Mouse (Mus musculus) layer of hippocampus, adult 9-11 months (tissue): ENCODE results near the gene Taf8.

Experiments
- DNase-seq: peaks from one replicate; pipeline ENCODE4 v3.0.0; 2022

Gene Taf8

DNA sequence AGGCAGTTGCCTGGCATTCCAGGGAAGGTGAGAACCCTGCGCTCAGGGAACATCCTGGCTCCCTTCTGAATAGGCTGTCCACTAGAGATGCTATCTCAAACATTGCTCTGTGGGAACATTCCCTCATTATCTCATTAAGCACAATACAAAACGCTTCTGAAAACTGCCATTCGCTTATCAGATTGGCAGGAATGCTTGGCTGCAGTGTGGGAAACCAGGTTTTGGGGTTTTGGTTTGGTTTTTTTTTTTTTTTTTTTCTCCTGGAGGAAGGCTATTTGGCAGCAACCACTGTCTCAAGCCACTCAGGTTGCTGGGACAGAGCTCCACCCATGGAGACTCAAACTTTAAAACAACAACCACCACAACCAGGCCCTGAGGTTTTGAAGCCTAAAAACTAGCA lies 22.2 kb downstream of the Taf8 start:
- DNase-seq = no peak

DNA sequence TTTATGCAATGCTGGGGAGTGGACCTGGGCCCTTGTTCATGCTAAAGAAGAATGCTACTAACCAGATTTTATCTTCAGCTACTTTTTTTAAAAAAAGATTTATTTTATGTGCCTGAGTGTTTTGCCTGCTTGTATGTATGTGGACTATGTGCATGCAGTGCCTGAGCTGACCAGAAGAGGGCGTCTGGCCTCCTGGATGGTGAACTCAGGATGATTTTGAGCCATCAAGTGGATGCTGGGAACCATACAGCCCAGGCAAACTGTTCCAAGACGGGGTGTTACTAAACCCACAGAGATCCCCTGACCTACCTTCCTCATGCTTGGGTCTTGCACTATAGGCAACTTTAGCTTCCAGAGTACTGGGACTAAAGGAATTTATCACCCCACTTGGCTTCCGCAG lies 26.4 kb downstream of the Taf8 start:
- no peak for DNase-seq

DNA sequence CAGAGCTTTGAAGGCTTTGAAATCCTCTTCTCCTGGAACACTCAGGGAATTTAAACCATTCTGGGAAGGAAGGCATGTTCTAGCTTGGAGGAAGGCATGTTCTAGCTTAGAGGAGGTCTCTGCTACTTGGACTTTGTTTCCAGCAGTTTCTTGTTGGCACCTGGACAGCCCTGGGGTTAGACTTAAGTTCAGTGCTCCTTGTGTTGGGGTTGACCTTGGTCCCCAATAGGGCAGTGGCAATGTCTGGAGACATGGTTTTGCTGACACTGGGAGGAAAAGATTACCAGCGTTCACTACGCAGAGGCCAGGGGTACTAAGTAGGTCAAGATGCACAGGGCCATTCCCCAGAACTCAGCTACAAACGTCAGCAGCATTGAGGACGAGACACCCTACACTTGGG lies 26.9 kb downstream of the Taf8 start:
- no peak for DNase-seq

DNA sequence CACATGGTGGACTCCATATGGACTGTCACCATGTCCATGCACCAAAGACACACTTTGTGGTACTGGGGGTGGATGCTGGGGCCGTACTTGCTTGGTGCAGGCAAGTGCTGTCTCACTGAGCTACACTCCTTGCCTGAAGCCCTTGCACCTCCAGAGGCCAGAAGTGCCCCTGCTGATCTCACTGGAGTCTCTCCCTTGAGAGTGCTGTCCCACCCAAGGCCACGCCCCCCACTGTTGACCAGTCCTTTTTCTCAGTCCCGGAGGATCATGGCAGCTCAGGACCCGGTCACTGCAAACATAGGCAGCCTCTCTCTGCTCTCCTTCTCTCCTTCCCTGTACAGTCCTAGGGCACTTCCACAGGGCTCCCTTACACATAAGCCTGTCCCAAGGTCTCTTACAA lies 27.8 kb downstream of the Taf8 start:
- no peak for DNase-seq

DNA sequence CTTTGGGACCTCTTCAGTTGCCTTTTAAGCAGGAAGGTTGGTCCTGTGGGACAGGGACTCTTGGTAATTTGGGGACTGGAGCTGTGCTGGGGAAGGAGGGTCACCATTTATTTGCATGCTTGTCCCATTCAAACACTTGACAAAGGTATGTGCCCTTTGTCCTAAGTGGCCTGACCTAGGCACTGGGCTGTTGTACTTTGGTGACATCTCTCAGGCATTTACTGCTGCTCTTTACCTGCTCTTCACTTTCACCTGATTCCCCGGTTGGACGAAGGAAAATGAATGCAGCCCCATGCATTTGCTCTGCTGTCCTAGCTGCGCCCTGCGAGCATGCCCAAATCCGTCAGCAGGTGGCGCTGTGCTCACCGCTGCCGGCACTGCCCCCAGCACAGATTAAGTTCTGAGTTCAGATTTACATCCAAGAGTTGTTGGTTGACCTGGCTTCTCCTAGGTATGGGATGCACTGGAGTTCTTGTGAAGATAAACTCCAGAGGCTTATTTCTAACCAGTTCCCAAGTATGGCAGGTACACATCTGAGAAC lies 28.6 kb downstream of the Taf8 start:
- DNase-seq = no peak

DNA sequence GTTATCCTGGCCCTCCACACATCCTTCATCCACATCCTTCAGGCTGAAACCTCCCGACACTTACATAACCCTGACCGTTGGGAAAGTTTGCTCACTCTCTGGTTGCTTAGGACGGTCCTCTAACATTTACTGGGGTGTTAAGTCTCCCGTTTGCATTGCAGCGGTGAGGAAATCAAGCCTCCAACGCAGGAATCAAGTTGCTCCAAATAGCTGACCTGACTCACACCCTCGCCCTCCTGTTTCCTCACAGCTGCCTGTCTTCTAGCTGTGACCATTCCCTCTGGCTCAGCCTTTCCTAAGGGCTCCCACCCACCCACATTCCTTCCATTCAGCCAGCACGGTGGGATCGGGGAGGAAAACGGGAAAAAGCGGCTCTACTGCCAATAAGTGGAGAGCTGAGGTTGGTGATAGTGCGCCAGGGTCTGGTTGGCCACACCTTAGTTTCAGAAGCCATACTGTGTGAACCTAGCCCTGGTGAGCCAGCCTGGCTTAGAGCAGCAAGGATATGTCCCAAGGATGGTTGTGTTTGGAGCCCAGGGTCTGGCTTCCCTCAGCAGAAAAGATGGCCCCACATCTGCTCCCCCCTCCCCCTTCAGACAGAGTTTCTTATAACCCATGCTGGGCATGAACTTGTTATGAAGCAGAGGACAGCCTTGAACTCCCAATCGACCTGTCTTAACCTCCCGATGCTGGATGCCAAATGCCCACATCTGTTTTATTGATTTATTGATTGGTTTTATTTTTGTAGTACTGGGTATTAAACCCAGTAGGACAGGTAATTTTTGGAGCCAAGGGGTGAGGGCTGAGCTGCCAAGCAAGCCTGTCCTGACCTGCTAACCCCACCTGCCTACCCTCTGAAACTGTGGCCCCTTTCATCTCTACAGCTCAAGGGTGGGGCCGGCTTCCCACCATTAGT lies 29.4 kb downstream of the Taf8 start:
- no peak for DNase-seq

DNA sequence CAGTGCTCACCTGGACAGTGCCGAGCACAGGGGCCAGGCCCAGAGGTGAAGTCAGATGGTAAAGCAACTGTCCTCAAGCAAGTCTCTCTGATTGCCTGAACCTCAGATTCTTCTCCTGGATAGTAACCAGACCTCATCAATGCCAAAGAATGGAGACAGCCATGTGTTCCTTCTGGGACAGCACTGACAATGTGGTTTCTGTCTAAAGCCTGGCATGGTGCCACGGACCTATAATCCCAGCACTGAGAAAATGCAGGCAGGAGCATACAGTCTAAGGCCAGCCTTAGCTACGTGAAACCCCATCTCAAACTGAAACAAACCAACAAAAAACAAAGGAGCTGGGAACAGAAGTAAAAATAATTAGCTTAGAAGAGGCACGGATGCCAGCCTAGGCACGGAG lies 31.4 kb downstream of the Taf8 start:
- peak; percentile 33 for DNase-seq

DNA sequence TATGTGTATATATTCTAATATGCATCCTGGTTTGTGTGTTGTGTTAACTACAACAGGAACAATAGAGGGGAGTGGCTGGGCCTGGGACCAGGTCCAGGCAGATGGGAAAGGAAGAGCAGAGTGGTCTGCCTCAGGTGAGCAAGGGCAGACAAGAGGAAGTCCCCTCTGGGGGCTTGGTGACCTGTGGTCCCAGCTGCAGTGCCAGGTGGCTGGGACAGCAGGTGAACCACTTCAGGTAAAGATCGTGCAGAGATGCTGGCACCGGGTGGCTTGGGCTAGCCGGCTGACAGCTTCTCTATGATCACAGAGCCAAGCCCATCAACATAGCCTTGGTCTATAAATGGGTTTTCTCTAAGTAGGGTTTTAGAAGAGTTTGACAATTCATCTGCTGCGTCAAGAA lies 32.0 kb downstream of the Taf8 start:
- no peak for DNase-seq

DNA sequence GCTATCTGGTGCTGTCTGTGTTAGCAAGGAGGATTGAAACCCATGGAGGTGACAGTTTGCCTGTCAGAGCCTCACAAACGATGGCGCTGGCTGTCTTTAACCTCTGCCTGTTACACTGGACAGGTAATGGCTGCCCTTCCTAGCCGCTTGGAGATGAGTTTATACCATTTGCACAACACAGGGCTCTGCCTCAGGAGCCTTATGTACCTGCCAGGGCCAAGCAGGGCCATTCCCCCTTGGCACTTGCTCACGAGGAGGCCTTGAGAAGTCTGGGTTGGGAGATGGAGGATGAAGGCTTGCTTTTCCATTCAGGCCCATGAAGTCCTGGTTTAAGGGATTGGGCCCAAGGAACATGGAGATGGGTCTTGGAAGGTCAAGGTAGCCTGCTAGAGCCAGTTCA lies 32.5 kb downstream of the Taf8 start:
- DNase-seq = no peak

DNA sequence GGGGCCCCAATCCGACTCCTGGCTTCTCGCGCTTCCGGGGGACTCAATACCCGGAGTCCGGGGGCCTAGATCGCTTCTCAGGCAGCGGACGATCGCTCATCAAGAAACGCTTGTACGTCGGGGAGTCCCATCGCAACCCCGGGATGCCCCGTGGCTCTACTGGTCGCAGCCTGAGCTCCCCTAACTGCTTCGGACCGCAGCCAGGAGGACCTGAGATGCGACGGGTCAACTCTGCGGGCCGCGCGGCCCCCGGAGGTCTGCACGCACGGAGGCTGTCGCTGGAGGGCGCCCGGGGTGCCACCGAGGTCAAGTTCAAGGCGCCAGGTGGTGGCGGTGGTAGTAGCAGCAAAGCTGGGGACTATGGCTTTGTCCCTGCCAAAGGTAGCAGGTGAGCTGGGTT lies 33.6 kb downstream of the Taf8 start:
- DNase-seq = no peak

DNA sequence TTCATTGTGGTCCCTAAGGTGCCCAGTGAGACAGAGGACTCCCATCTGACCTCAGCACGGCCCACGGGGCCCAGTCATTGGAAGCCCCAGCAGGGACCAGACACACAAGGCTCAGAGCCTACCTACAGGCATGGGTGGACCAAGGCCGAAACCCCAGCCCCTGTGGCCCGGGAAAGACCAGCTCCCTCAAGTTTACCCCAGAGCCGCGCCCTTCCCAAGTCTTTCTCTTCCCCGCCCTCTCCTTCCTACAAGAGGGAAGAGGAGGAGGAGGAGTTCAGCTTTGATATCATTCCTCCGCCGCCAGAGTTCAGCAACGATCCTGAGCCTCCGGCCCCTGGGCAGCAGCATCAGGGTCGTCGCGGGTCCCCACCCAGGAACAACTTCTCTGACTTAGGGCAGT lies 34.0 kb downstream of the Taf8 start:
- DNase-seq = no peak

DNA sequence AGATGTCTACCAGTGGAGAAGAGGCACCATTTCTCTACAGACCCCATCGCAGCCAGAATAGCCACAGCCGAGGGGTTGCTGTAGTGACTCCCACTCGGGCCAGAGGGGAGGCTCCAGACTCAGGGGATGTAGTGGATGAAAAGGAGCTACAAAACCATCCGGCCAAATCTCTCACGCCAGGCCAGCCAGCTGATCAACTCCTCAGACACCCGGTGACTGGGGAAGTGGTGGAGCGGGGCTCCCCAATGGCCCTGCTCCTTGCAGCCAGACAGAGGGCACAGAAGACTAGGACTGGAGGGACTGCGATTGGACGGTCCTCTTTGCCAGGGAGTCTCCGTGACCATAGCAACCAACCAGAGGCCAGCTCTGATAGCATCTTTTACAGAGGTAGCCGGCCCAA lies 34.4 kb downstream of the Taf8 start:
- no peak for DNase-seq

DNA sequence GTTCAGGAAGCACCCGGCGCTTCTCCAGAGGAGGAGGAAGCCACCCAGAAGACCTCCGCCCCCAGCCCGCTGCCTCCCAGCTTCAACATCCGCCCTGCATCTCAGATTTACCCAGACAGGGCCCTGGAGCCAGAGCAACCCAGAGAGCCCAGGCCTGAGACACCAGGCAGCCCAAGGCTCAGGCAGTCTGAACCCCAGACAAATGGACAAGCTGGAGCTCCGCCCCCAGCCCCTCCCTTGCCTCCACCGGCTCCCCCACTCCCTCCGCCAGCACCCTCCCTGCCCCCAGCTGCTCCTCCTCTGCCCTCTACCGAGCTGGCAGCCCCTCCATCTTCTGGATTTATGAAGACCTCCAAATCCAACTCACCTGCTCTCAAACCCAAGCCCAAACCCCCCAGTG lies 35.8 kb downstream of the Taf8 start:
- no peak for DNase-seq

DNA sequence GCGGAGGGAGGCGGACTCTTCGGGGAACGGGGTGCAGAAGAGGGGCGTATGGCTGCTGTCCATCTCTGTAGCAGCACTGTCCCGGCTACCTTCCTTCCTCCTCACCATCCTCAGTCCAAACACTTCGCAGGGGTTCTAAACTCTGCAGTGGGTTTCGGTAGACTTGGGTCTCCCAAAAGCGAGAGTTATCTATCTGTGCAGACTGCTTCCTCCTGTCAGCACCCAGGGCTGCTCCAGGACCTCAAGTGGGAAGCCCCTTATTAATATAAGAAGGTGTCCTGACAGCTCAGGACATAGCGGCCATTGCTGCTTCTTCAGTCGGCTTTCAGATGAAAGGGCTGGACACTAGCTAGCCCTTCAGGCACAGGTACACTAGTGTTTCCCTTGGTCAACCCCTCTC lies 37.1 kb downstream of the Taf8 start:
- no peak for DNase-seq

DNA sequence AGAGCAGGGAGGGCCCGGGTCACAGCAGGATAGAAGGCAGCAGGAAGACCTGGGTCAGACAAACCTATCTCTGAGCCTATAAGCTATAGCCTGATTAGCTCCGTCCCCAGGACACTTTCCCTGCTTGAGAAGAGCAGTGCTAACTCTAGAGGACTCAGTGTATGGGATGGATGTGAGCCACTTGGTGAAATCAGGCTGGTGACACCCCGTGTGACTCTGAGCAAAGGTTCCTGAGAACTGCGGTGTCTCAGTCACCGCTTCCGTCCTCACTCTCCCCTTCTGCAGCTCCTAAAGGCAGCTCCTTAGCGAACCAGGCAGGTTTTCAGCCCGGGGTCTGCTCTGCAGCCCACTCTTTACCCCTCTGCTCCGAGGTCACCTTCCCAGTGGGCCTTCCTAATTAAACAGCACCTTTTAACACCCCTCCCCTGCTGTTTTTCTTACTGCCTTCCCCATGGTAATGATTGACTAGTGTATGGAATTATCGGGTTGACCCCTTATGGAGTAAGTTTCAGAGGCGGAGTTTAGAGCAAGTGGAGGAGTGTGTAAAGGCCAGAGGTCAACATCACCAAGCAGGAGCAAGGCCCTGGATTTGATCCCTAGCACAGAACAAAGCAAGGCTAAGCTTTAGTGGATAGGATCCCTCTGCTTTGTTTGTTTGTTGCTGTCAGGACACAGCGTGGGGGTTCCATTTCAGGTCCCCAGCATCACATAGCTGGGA lies 37.7 kb downstream of the Taf8 start:
- no peak for DNase-seq

DNA sequence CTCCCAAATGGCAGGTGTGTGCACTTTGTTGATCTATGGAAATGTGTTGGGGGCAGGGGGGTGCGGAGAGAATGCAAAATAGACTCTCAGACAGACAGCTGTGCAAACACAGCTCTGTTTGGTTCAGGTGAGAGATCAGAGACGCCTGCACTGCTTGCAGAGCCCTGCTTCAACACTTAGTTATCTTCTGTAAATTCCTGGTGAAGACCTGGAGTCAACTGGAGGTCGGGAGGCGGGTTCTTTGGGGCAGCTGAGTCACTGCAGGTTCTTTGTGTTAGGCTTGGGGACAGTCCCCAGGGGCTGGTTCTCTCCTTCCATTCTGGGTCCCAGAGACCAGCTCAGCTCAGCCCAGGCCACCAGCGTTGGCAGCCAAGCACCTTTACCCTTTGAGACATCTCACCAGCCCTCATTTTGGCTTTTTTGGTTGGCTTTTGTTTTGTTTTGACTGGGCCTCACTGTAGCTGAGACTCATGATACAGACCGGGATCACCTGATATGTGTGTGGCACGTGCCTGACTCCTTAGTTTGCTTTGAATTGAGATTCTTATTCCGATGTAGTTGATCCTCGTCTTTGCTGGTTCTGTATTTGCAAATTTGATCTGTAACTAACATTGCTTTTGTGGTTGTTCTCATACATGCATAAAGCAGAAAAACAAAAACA lies 39.2 kb downstream of the Taf8 start:
- no peak for DNase-seq

DNA sequence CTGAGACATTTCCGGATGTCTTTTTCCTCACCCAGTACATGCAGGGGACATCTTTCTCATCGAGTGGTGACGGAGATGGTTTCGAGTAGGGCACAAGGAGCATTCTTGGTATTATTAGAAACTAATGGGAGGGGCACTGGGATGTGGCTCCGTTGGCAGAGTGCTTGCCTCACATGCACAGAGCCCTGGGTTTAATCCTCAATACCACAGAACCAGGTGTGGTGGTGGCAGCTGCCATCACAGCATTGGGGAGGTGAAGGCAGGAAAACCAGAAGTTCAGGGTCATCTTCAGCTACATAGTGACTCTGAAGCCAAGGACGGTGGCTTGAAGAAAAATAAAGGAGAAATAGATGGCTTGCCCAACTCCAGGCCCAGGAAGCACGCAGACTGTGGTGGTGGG lies 39.9 kb downstream of the Taf8 start:
- DNase-seq = no peak

DNA sequence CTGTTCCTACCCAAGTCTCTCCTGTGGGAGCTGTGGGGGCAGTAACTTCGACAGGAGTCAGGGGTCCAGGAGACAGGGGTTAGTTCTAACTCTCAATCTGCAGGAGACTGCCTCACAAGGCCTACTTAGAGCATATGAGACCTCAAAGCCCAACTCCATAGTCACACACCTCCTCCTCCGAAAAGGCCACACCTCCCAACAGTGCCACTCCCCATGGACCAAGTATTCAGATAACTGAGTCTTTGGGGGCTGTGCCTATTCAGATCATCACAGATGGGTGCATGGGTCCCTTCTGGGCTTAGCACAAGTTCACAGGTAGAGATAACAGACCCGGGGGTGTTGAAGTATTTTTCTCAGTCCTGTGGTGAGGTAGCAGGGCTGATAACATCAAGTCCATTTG lies 40.4 kb downstream of the Taf8 start:
- DNase-seq = no peak

DNA sequence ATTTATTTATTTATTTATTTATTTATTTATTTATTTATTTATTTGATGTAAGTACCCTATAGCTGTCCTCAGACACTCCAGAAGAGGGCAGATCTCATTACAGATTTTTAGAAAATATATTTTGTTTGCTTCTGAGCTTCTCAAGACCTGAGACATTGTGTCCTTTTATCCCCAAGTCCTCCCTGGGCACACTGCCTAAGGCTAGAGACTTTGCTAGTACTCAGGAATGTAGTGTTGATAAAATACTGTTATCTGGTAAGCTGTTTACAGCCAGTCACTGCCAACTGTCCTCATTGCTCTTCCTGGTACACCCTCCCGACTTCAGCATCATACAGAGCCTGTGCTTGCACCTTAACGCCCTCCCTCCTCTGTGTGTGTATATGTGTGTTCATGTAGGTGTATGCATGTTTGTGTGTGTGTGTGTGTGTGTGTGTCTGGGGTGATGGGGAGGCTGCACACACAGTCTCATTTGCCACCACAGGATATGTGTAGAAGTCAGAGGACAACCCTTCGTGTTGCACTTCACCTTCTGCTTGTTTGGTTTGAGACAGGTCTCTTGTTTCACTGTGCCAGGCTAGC lies 42.7 kb downstream of the Taf8 start:
- no peak for DNase-seq

DNA sequence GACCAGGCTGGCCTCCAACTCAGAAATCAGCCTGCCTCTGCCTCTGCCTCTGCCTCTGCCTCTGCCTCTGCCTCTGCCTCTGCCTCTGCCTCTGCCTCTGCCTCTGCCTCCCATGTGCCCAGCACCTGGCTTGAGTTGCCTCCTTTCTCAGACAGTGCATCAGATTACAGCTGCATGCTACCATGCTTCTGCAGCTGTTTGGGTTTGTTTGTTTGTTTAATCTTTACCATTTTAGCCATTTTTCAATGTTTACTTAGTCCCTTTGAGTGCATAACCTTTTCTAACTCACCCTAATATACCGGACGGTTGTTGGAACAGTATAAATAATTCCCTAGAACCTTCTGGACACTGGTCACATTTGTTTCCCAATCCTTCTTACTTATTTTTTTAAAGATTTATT lies 43.2 kb downstream of the Taf8 start:
- DNase-seq = no peak

DNA sequence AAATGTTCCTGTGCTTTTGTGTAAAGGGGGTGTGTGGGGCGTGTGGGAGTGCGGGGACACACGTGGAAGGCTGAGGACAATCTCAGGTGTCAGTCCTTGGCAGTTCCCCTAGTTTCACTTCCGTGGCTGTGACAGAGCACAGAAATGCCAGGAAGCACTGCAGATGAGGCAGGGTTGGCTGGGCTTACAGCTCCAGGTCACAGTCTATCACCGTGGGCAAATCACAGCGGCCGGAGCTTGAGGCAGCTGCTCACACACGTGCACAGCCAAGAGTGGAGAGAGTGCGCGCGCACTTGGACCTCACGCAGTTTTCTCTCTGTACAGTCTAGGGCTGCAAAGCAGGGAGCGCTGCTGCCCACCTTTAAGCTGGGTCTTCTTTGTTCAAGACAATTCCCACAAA lies 43.8 kb downstream of the Taf8 start:
- DNase-seq = no peak

DNA sequence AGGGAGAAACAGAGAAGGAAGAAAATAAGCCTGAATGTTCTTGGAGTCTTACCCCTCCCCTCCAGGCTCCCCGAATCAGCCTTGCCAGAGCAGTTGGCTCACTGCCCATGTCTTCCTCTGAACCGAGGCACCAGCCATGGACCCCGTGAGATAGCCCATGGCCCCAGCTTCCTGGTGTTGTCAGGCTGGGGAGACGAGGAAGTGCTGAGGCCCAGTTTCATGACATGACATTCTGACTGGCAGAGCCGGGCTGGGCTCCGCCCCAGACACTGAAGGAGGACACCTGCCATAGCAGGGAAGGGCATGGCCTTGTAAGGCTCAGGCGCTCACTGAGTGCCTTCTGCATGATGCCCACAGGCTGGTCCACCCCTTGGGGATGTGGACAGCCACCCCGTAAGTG lies 47.4 kb downstream of the Taf8 start:
- DNase-seq = peak; percentile 53

DNA sequence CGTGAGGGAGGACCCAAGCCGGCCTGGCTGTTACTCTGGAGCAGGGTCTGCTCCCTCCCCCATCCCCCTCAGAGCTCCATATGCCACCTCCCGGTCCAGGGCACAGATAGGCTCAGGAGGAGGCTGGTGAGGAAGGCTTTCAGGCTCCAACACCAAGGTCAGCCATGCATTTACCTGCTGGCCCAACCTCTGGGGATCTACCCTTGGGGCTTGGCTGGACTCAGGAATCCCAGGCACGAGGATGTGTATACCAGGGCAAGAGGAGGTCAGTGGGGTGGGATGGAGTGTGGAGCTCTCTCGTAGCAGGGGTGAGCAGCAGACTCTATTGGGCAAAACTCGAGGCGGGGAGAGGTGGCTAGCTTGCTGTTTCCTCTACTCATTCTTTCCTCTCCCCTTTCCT lies 49.2 kb downstream of the Taf8 start:
- no peak for DNase-seq
